Mouse (Mus musculus): ENCODE data around the gene Ccdc85c. TPM values are rescaled to one million over a fixed set of nuclear protein-coding genes. Genes with fewer than 3 reads are reported as not detected.

Gene Ccdc85c
- polyA plus RNA-seq, 1 experiment from 2014 or later: 14.5 TPM

- ATAC-seq (ENCODE audit: low FRiP score, low read depth): no peak
- no peaks in the 10 kb centered on the region for H3K27me3 ChIP-seq (replicated peaks)
- no peak overlapping the region for H3K9ac ChIP-seq
- no peak overlapping the region for H3K27ac ChIP-seq
- WGBS: 85% methylated on average over 4 of the region's 4 CpGs
- no peak overlapping the region for H3K4me3 ChIP-seq
- no peaks in the 10 kb centered on the region for H3K36me3 ChIP-seq
- no peak overlapping the region for H3K4me2 ChIP-seq (replicated peaks)
- H3K9me3 ChIP-seq: no peaks in the 10 kb centered on the region
- peaks cover 25% of the 10 kb centered on the region for H3K4me1 ChIP-seq
These were observed 34.8 kb upstream of the Ccdc85c start for GRCm38 (mm10) chr12:108310041-108310440.

- no peak overlapping the region for H3K27ac ChIP-seq
- ATAC-seq (ENCODE audit: low FRiP score, low read depth): no peak
- no peak overlapping the region for H3K9ac ChIP-seq
- H3K36me3 ChIP-seq: no peaks in the 10 kb centered on the region
- 63% methylated on average over 8 of the region's 8 CpGs for WGBS
- no peak overlapping the region for H3K4me2 ChIP-seq (replicated peaks)
- H3K27me3 ChIP-seq (replicated peaks): no peaks in the 10 kb centered on the region
- H3K9me3 ChIP-seq: no peaks in the 10 kb centered on the region
- H3K4me3 ChIP-seq: no peak overlapping the region
- peaks cover 25% of the 10 kb centered on the region for H3K4me1 ChIP-seq
These were observed 34.0 kb upstream of the Ccdc85c start for GRCm38 (mm10) chr12:108309116-108309794.

- Histone ChIP-seq H3K4me1 (peaks cover 25% of the 10 kb centered on the region), H3K36me3 (no peaks in the 10 kb centered on the region), H3K27ac (no peak overlapping the region), H3K4me2 (replicated peaks) (no peak overlapping the region), H3K9me3 (no peaks in the 10 kb centered on the region), H3K27me3 (replicated peaks) (peaks cover 5% of the 10 kb centered on the region; the same call in 1 of the 2 replicates), H3K9ac (no peak overlapping the region), H3K4me3 (no peak overlapping the region)
- ATAC-seq (ENCODE audit: low FRiP score, low read depth): no peak
- 90% methylated on average over 16 of the region's 16 CpGs for whole genome bisulfite sequencing
These were observed 33.2 kb upstream of the Ccdc85c start for GRCm38 (mm10) chr12:108308363-108308856.

GRCm38 (mm10) chr12:108307553-108307952 lies 32.3 kb upstream of the Ccdc85c start:
- no peaks in the 10 kb centered on the region for H3K9me3 ChIP-seq
- peaks cover 5% of the 10 kb centered on the region; the same call in 1 of the 2 replicates for H3K27me3 ChIP-seq (replicated peaks)
- WGBS: 25% methylated on average over 14 of the region's 14 CpGs
- no peak overlapping the region for H3K4me3 ChIP-seq
- no peak overlapping the region for H3K4me2 ChIP-seq (replicated peaks)
- peaks cover 19% of the 10 kb centered on the region for H3K4me1 ChIP-seq
- no peaks in the 10 kb centered on the region for H3K36me3 ChIP-seq
- ATAC-seq (ENCODE audit: low FRiP score, low read depth): no peak
- no peak overlapping the region for H3K9ac ChIP-seq
- no peak overlapping the region for H3K27ac ChIP-seq

GRCm38 (mm10) chr12:108305812-108306794 lies 30.9 kb upstream of the Ccdc85c start, which contains the start of gene Hhipl1:
TSS of gene Hhipl1 (plus strand) at chr12:108306270.
- Histone ChIP-seq H3K36me3 (no peaks in the 10 kb centered on the region), H3K27me3 (replicated peaks) (peaks cover 5% of the 10 kb centered on the region; the same call in 1 of the 2 replicates), H3K9me3 (no peaks in the 10 kb centered on the region), H3K4me1 (peaks cover 17% of the 10 kb centered on the region), H3K27ac (no peak within 1 kb of the TSS), H3K9ac (peak within 1 kb of the TSS; percentile 79), H3K4me2 (replicated peaks) (peak within 1 kb of the TSS; percentile 99), H3K4me3 (peak within 1 kb of the TSS; percentile 55)
- ATAC-seq (ENCODE audit: low FRiP score, low read depth): peak; percentile 65
- WGBS: 3% methylated on average over 67 of the region's 67 CpGs

- H3K27ac ChIP-seq: no peak overlapping the region
- ATAC-seq (ENCODE audit: low FRiP score, low read depth): no peak
These were observed 29.9 kb upstream of the Ccdc85c start for GRCm38 (mm10) chr12:108305172-108305571.

GRCm38 (mm10) chr12:108303778-108304365 lies 28.6 kb upstream of the Ccdc85c start:
- H3K9me3 ChIP-seq: no peaks in the 10 kb centered on the region
- H3K4me1 ChIP-seq: peaks cover 9% of the 10 kb centered on the region; the same call in 1 of the 2 replicates
- H3K36me3 ChIP-seq: no peaks in the 10 kb centered on the region
- no peak for ATAC-seq (ENCODE audit: low FRiP score, low read depth)
- peaks cover 5% of the 10 kb centered on the region; the same call in 1 of the 2 replicates for H3K27me3 ChIP-seq (replicated peaks)
- H3K9ac ChIP-seq: no peak overlapping the region
- 53% methylated on average over 6 of the region's 6 CpGs for WGBS
- no peak overlapping the region for H3K4me3 ChIP-seq
- H3K4me2 ChIP-seq (replicated peaks): no peak overlapping the region
- H3K27ac ChIP-seq: no peak overlapping the region

More at GRCm38 (mm10) chr12:108305172-108305571, 29.9 kb upstream of the Ccdc85c start:
- no peaks in the 10 kb centered on the region for H3K9me3 ChIP-seq
- H3K9ac ChIP-seq: no peak overlapping the region
- WGBS: 75% methylated on average over 8 of the region's 8 CpGs
- H3K4me2 ChIP-seq (replicated peaks): no peak overlapping the region
- H3K27me3 ChIP-seq (replicated peaks): peaks cover 5% of the 10 kb centered on the region; the same call in 1 of the 2 replicates
- H3K4me1 ChIP-seq: peaks cover 11% of the 10 kb centered on the region
- no peaks in the 10 kb centered on the region for H3K36me3 ChIP-seq
- H3K4me3 ChIP-seq: no peak overlapping the region

GRCm38 (mm10) chr12:108301006-108301405 lies 25.8 kb upstream of the Ccdc85c start:
- peaks cover 5% of the 10 kb centered on the region; the same call in 1 of the 2 replicates for H3K27me3 ChIP-seq (replicated peaks)

GRCm38 (mm10) chr12:108297033-108297432 lies 21.8 kb upstream of the Ccdc85c start:
- WGBS: 84% methylated on average over 6 of the region's 6 CpGs
- H3K4me2 ChIP-seq (replicated peaks): no peak overlapping the region
- no peak for ATAC-seq (ENCODE audit: low FRiP score, low read depth)
- 0 out of 2 replicates have a peak, but pooled peaks cover 3% of the 10 kb centered on the region for H3K27me3 ChIP-seq (replicated peaks)
- H3K9ac ChIP-seq: no peak overlapping the region
- H3K9me3 ChIP-seq: no peaks in the 10 kb centered on the region
- H3K4me3 ChIP-seq: no peak overlapping the region
- no peaks in the 10 kb centered on the region for H3K36me3 ChIP-seq
- no peak overlapping the region for H3K27ac ChIP-seq
- peaks cover 9% of the 10 kb centered on the region for H3K4me1 ChIP-seq

More at GRCm38 (mm10) chr12:108301006-108301405, 25.8 kb upstream of the Ccdc85c start:
- ATAC-seq (ENCODE audit: low FRiP score, low read depth): no peak
- Histone ChIP-seq H3K9ac (no peak overlapping the region), H3K4me1 (peaks cover 4% of the 10 kb centered on the region; the same call in 1 of the 2 replicates), H3K4me2 (replicated peaks) (no peak overlapping the region), H3K36me3 (no peaks in the 10 kb centered on the region), H3K9me3 (no peaks in the 10 kb centered on the region), H3K4me3 (no peak overlapping the region), H3K27ac (no peak overlapping the region)
- 87% methylated on average over 6 of the region's 6 CpGs for WGBS

- H3K27me3 ChIP-seq (replicated peaks): 0 out of 2 replicates have a peak, but pooled peaks cover 3% of the 10 kb centered on the region
- ATAC-seq (ENCODE audit: low FRiP score, low read depth): no peak
- no peaks in the 10 kb centered on the region for H3K36me3 ChIP-seq
- H3K9ac ChIP-seq: no peak overlapping the region
- H3K4me1 ChIP-seq: peaks cover 13% of the 10 kb centered on the region
- H3K4me3 ChIP-seq: no peak overlapping the region
- WGBS: 70% methylated on average over 3 of the region's 3 CpGs
- H3K4me2 ChIP-seq (replicated peaks): no peak overlapping the region
- no peak overlapping the region for H3K27ac ChIP-seq
- H3K9me3 ChIP-seq: no peaks in the 10 kb centered on the region
These were observed 19.4 kb upstream of the Ccdc85c start for GRCm38 (mm10) chr12:108294620-108295019.

- no peaks in the 10 kb centered on the region for H3K9me3 ChIP-seq
- peaks cover 13% of the 10 kb centered on the region for H3K4me1 ChIP-seq
- 4% methylated on average over 8 of the region's 8 CpGs for WGBS
- peak overlapping the region; percentile 54 for H3K4me2 ChIP-seq (replicated peaks)
- H3K9ac ChIP-seq: no peak overlapping the region
- H3K27ac ChIP-seq: no peak overlapping the region
- H3K27me3 ChIP-seq (replicated peaks): 0 out of 2 replicates have a peak, but pooled peaks cover 3% of the 10 kb centered on the region
- H3K4me3 ChIP-seq: no peak overlapping the region
- ATAC-seq (ENCODE audit: low FRiP score, low read depth): peak; percentile 82
- no peaks in the 10 kb centered on the region for H3K36me3 ChIP-seq
These were observed 17.7 kb upstream of the Ccdc85c start for GRCm38 (mm10) chr12:108292957-108293356.

All from neural tube, embryonic 12.5 days (tissue).